Mouse (Mus musculus) heart, postnatal 0 days (tissue): Measurements from ENCODE around the gene Hs6st2. TPM values are rescaled to one million over a fixed set of nuclear protein-coding genes. Genes with fewer than 3 reads are reported as not detected.

Source experiments
- ATAC-seq: fragments of 200-750 bp; cut with Nextera tagmentation; 2 replicates; pipeline ENCODE4 v1.8.0; 2017; ENCODE audit warnings: low read depth, moderate number of reproducible peaks, moderate library complexity; ENCODE audit not compliant: insufficient read depth
- DNase-seq: peaks from one replicate; pipeline ENCODE4 v3.0.0-alpha.2; 2016; ENCODE audit warnings: low spot score
- H3K27ac ChIP-seq: fragments of 300-500 bp; sonication (generic); 2 replicates; pipeline ENCODE4 v1.5.1; 2014; ENCODE audit warnings: low read depth, mild to moderate bottlenecking
- H3K27me3 ChIP-seq: fragments of 300-500 bp; sonication (generic); 2 replicates; pipeline ENCODE4 v1.6.1; 2014; ENCODE audit warnings: low read length, mixed read lengths; ENCODE audit not compliant: control insufficient read depth, insufficient read depth
- H3K36me3 ChIP-seq: fragments of 300-500 bp; sonication (generic); replicated peaks from 2 replicates; pipeline ENCODE4 v1.6.1; 2014; ENCODE audit warnings: low read length, mixed read lengths; ENCODE audit not compliant: control insufficient read depth, insufficient read depth
- H3K4me1 ChIP-seq: fragments of 300-500 bp; sonication (generic); 2 replicates; pipeline ENCODE4 v1.6.1; 2014; ENCODE audit warnings: antibody characterized with exemption; ENCODE audit not compliant: control insufficient read depth, insufficient read depth
- H3K4me2 ChIP-seq: fragments of 300-500 bp; sonication (generic); 2 replicates; pipeline ENCODE4 v1.6.1; 2014; ENCODE audit warnings: low read depth, mild to moderate bottlenecking, low read length, moderate library complexity
- H3K4me3 ChIP-seq: fragments of 300-500 bp; sonication (generic); 2 replicates; pipeline ENCODE4 v1.5.1; 2014; ENCODE audit warnings: low read depth, low read length
- H3K9ac ChIP-seq: fragments of 300-500 bp; sonication (generic); replicated peaks from 2 replicates; pipeline ENCODE4 v1.6.1; 2014; ENCODE audit warnings: low read depth, low read length, mixed read lengths
- H3K9me3 ChIP-seq: fragments of 300-500 bp; sonication (generic); replicated peaks from 2 replicates; pipeline ENCODE4 v1.6.1; 2016; ENCODE audit warnings: low read length; ENCODE audit not compliant: control insufficient read depth
- CTCF ChIP-seq: IDR thresholded peaks from 2 replicates; pipeline ENCODE4 v1.5.1; 2016; ENCODE audit warnings: antibody characterized with exemption, control low read depth, low read depth
- EP300 ChIP-seq: IDR thresholded peaks from 2 replicates; pipeline ENCODE4 v1.6.1; 2016; ENCODE audit warnings: antibody characterized with exemption, low read depth
- WGBS: fragments of 180-500 bp; shearing (Covaris S2); extraction: QIAGEN DNeasy Blood & Tissue Kit; methylation state at CpG from one replicate; pipeline ENCODE4 v1.1.7; 2014; 5-methylcytosine and 5-hydroxymethylcytosine counted together
- polyA plus RNA-seq: library from polyadenylated mRNA; unstranded; fragments of >200 nt; fragmentation: Nextera tagmentation; extraction: Ambion mirVana; gene quantifications from 2 replicates; pipeline ENCODE4 v1.2.1, GENCODE M21; 2015
- total RNA-seq: library from RNA; depleted of rRNA; stranded (reverse); fragments of >200 nt; gene quantifications from 2 replicates; pipeline ENCODE4 v1.2.3, GENCODE M21; 2014; ENCODE audit warnings: low replicate concordance

Hs6st2 gene
- total and polyA plus RNA-seq, 2 experiments from 2014 or later = 2.8 to 20.2 TPM

DNA sequence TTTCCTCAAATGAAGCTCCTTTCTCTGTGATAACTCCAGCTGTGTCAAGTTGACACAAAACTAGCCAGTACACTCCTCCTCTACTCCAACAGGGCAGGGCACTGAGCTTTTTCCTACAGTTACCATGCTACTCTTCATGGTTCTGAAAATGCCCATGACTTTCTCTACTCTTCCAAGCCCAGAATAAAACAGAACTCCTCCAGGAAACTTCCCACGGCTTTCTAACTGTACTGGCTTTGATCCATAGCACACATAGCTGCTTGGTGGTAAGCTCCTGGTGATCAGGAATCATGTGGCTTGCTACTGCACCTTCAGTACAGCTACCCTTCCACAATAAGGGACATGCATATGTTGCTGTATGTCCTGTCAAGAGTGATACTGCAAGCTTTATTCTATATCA, 150.5 kb downstream of the Hs6st2 start:
- WGBS = 62% methylated on average over 1 of the region's 1 CpGs
- ATAC-seq (no peak), DNase-seq (no peak)
- Histone ChIP-seq H3K9me3 (no peaks in the 10 kb centered on the region), H3K4me1 (no peaks in the 10 kb centered on the region), H3K4me2 (no peak overlapping the region), H3K27me3 (no peaks in the 10 kb centered on the region), H3K27ac (no peak overlapping the region), H3K9ac (no peak overlapping the region), H3K4me3 (no peak overlapping the region), H3K36me3 (no peaks in the 10 kb centered on the region)
- no peak for TF ChIP-seq CTCF

DNA sequence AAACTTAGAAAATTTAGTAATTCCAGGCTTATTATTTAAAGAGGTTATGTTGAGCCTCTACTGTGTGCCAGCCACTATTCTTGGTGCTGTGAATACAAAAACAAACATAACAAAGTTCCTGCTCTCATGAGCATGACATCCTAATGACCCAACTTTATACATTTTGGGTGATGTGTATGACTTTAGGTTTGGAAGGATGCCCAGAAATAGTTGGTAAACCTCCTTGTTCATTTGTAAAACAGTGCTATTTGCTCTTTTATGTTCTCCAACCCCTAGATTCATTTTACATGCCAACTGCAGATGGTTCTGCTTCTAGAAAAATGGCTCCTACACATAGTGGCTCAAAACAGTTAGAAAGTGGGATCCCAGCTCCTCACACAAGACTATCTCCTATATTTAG, 153.1 kb downstream of the Hs6st2 start:
- TF ChIP-seq EP300 (no peak), CTCF (no peak)
- Histone ChIP-seq H3K4me1 (no peaks in the 10 kb centered on the region), H3K4me3 (no peak overlapping the region), H3K36me3 (no peaks in the 10 kb centered on the region), H3K9ac (no peak overlapping the region), H3K27ac (no peak overlapping the region), H3K9me3 (no peaks in the 10 kb centered on the region), H3K4me2 (no peak overlapping the region), H3K27me3 (no peaks in the 10 kb centered on the region)
- no peak for DNase-seq
- no peak for ATAC-seq

- Histone ChIP-seq H3K4me1 (no peaks in the 10 kb centered on the region), H3K27ac (no peak overlapping the region), H3K9me3 (no peaks in the 10 kb centered on the region), H3K36me3 (no peaks in the 10 kb centered on the region), H3K27me3 (no peaks in the 10 kb centered on the region), H3K4me2 (no peak overlapping the region), H3K4me3 (no peak overlapping the region), H3K9ac (no peak overlapping the region)
- peak; percentile 51; the same call in 1 of the 2 replicates for ATAC-seq
- TF ChIP-seq CTCF = no peak
- TF ChIP-seq EP300 = no peak
- WGBS = 14% methylated on average over 1 of the region's 1 CpGs
- no peak for DNase-seq
Observed at GRCm38 (mm10) chrX:51514831-51515230, 166.8 kb downstream of the Hs6st2 start.

- no peaks in the 10 kb centered on the region for H3K36me3 ChIP-seq
- TF ChIP-seq EP300 (no peak), CTCF (no peak)
- no peak overlapping the region for H3K9ac ChIP-seq
- H3K4me3 ChIP-seq = no peak overlapping the region
- no peak overlapping the region for H3K27ac ChIP-seq
- H3K27me3 ChIP-seq = no peaks in the 10 kb centered on the region
- ATAC-seq (no peak), DNase-seq (no peak)
- WGBS = 59% methylated on average over 4 of the region's 4 CpGs
- H3K4me2 ChIP-seq = no peak overlapping the region
- no peaks in the 10 kb centered on the region for H3K9me3 ChIP-seq
- no peaks in the 10 kb centered on the region for H3K4me1 ChIP-seq
Observed at GRCm38 (mm10) chrX:51506526-51506925, 175.1 kb downstream of the Hs6st2 start.

DNA sequence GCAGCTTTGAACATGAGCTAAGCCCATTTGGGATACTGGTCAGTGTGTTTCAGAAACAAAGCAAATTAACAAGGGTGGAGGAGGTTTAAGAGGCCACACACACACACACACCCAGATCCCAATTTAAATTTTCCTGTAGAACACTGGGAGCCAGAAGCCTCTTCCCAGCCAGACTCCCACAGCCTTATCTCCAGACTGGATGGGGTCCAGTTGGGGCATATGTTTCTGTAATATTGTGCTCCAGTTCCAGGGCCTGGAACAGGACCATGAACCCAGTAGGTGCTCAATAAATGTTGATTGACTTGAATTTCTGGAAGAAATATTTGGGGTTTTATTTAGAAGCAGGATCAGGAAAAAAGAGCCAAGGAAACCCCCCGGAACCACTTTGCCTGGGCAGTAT, 176.0 kb downstream of the Hs6st2 start:
- Histone ChIP-seq H3K27ac (no peak overlapping the region), H3K4me1 (no peaks in the 10 kb centered on the region), H3K9ac (no peak overlapping the region), H3K4me2 (no peak overlapping the region), H3K27me3 (no peaks in the 10 kb centered on the region), H3K4me3 (no peak overlapping the region), H3K36me3 (no peaks in the 10 kb centered on the region), H3K9me3 (no peaks in the 10 kb centered on the region)
- DNase-seq (no peak), ATAC-seq (no peak)
- no peak for TF ChIP-seq EP300
- TF ChIP-seq CTCF = no peak
- 65% methylated on average over 1 of the region's 1 CpGs for WGBS

DNA sequence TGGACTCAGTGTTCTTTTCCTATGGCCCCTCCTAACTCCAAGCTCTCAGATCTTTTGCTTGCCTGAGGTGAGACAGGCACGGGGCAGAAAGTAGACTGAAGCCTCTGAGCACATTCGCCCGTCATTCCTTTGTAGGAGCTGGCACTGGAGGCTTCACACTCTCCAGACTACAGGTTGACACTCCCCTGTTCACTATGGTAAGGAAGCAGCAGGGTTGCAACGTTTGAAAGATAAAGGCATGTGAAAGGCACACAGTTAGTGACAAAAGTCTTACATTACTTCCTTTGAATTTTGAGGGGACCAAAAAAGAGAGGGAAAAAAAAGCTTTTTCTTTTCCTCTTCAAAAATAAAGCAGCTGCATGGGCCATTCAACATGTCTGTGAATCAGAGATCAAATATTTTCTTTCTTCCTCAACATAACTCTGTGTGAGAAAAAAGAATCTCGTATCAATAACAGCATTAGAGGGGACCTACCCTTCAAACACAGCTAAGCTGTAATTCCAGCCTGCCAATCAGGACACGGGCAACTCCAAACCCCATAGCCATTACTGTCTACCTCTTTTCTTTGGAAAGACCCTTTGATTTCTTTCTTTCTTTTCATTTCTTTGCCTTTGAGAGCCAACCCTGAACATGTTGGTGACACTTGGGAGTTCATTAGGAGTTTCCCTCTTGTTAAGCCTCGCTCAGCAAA, 177.7 kb downstream of the Hs6st2 start:
- no peak overlapping the region for H3K27ac ChIP-seq
- H3K4me2 ChIP-seq = no peak overlapping the region
- H3K36me3 ChIP-seq = no peaks in the 10 kb centered on the region
- DNase-seq (no peak), ATAC-seq (no peak)
- no peaks in the 10 kb centered on the region for H3K27me3 ChIP-seq
- H3K9me3 ChIP-seq = no peaks in the 10 kb centered on the region
- H3K4me1 ChIP-seq = no peaks in the 10 kb centered on the region
- H3K4me3 ChIP-seq = no peak overlapping the region
- no peak overlapping the region for H3K9ac ChIP-seq
- TF ChIP-seq EP300 = no peak
- no peak for TF ChIP-seq CTCF
- WGBS = 55% methylated on average over 7 of the region's 7 CpGs
